Mouse (Mus musculus) forebrain, embryonic 10.5 days (tissue): ENCODE measurements around the gene Ccnk. TPM values are rescaled to one million over a fixed set of nuclear protein-coding genes. Genes with fewer than 3 reads are reported as not detected.

Source experiments
- DNase-seq: peaks from one replicate; pipeline ENCODE4 v3.0.0-alpha.2; 2017; ENCODE audit warnings: low spot score; ENCODE audit errors: extremely low spot score
- H3K27ac ChIP-seq: fragments of 300-500 bp; sonication (generic); 2 replicates; pipeline ENCODE4 v1.5.1; 2016; ENCODE audit warnings: mild to moderate bottlenecking
- H3K27me3 ChIP-seq: fragments of 300-500 bp; sonication (generic); 2 replicates; pipeline ENCODE4 v1.6.1; 2016; ENCODE audit warnings: mild to moderate bottlenecking; ENCODE audit not compliant: poor library complexity, severe bottlenecking
- H3K36me3 ChIP-seq: fragments of 300-500 bp; sonication (generic); replicated peaks from 2 replicates; pipeline ENCODE4 v1.6.1; 2016; ENCODE audit warnings: mild to moderate bottlenecking, moderate library complexity
- H3K4me1 ChIP-seq: fragments of 300-500 bp; sonication (generic); 2 replicates; pipeline ENCODE4 v1.6.1; 2016
- H3K4me3 ChIP-seq: fragments of 300-500 bp; sonication (generic); 2 replicates; pipeline ENCODE4 v1.5.1; 2016; ENCODE audit warnings: mild to moderate bottlenecking, moderate library complexity
- H3K9me3 ChIP-seq: fragments of 300-500 bp; sonication (generic); 2 replicates; pipeline ENCODE4 v1.6.1; 2016; ENCODE audit warnings: mild to moderate bottlenecking, moderate library complexity
- WGBS: fragments of 180-500 bp; shearing (Covaris S2); methylation state at CpG from one replicate; pipeline ENCODE4 v1.1.7; 2016; 5-methylcytosine and 5-hydroxymethylcytosine counted together
- polyA plus RNA-seq: library from polyadenylated mRNA; unstranded; fragments of >200 nt; fragmentation: Nextera tagmentation; extraction: Ambion mirVana; gene quantifications from 2 replicates; pipeline ENCODE4 v1.2.1, GENCODE M21; 2016

Ccnk gene
- polyA plus RNA-seq, 1 experiment from 2014 or later: 3.2 TPM

DNA sequence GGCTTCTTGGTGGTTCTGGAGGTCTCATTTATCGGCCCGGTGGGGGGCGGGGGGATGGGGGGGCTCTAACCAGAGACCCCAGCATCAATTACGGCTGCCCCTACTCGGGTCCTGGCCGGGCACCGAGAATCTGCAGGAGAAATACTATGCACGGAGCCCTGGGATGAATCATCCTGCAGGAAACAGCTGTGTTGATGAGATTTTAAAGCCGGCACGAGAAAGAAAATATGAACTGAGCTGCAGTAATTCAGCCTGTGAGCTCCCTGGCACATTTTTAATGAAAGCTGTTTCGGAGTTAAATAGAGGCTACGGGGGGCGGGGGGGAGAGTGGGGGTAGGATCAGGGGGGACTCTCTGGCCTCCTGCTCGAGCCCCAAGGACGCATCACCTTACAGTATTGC is 39.8 kb downstream of the Ccnk start:
- Histone ChIP-seq H3K27me3 (peaks cover 22% of the 10 kb centered on the region), H3K9me3 (no peaks in the 10 kb centered on the region), H3K4me1 (peaks cover 93% of the 10 kb centered on the region), H3K27ac (peak overlapping the region; percentile 56), H3K36me3 (peaks cover 9% of the 10 kb centered on the region; the same call in 1 of the 2 replicates), H3K4me3 (no peak overlapping the region)
- 73% methylated on average over 15 of the region's 15 CpGs for WGBS
- DNase-seq: no peak

DNA sequence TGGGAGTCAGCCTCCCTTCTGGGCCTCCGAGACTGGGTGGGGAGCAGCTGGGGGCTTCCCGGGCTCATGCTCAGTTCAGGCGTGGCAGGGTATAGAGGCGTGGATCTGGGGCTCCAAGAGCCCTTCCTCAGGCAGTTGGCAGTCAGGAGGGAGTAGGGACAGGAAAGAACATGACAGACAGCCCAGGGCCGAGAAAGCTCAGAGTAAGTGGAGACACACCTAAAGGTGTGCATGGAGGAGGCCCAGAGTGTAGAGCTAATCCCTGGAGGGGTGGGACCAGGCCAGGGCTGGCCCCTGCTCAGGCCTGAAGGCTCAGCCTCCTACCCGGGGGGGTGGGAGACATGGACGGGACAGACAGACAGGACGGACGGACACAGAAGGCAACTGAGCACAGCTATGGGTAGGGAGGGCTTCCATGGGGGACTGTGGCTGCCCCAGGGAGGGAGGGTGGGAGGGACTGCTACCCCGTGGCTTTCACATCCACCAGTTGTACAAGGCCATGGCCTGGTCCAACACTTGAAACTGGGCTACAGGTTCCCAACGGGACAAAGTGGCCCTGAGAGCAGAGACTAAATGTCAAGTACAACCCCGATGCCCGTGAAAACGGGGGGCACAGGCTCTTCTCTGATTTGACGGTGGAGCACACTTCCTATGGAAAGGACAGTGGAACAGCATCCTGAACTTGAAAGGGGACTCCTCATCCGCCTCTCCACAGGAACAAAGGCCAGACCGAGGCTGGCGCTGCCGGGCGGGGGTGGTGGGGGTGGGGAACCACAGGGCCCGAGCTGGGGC is 40.6 kb downstream of the Ccnk start:
- no peak overlapping the region for H3K4me3 ChIP-seq
- 79% methylated on average over 21 of the region's 21 CpGs for WGBS
- DNase-seq: no peak
- H3K9me3 ChIP-seq: no peaks in the 10 kb centered on the region
- H3K27ac ChIP-seq: peak overlapping the region; percentile 56
- H3K36me3 ChIP-seq: peaks cover 9% of the 10 kb centered on the region; the same call in 1 of the 2 replicates
- peaks cover 93% of the 10 kb centered on the region for H3K4me1 ChIP-seq
- peaks cover 13% of the 10 kb centered on the region; the same call in 1 of the 2 replicates for H3K27me3 ChIP-seq

DNA sequence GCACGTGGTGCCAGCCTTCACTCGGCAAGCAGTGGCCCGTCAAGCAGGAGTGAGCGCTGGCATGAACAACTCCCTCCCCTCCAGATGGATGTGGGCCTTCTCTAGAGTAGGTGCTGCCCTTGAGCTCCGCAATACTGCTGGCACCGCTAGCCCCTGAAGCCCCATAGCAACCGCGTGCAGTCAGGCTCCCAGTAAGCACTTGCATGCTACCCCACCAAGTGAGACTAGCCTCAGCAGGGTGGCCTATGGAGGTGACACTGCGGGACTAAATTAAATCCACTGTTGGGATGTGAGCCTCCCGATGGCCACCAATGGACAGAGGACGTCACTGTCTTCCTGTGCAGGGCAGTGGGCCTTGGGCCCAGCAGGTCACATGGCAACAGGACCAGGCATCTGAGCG is 41.2 kb downstream of the Ccnk start:
- Histone ChIP-seq H3K27ac (peak overlapping the region; percentile 56), H3K9me3 (no peaks in the 10 kb centered on the region), H3K27me3 (peaks cover 9% of the 10 kb centered on the region; the same call in 1 of the 2 replicates), H3K4me3 (no peak overlapping the region), H3K4me1 (peaks cover 95% of the 10 kb centered on the region), H3K36me3 (peaks cover 9% of the 10 kb centered on the region; the same call in 1 of the 2 replicates)
- WGBS: 71% methylated on average over 12 of the region's 12 CpGs
- no peak for DNase-seq

DNA sequence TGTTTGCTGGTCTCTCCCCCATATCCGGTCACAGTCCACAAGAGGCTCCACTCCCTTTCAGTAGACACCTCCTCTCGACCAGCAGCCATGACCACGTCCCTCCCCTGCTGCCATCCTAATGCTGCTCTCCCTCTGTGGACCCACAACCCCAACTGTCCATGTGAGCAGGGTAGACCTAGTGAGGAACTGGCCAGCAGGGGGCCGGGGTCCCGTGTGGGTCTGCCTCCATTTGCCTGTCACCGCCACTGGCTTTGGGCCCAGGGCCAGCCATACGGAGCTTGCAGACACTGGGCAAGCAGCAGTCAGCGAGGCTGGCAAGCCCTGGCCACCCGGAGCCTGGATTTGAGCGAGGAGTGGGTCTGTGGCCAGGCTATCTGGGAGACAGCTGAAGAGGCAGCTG is 41.8 kb downstream of the Ccnk start:
- DNase-seq: no peak
- H3K27me3 ChIP-seq: peaks cover 5% of the 10 kb centered on the region; the same call in 1 of the 2 replicates
- no peaks in the 10 kb centered on the region for H3K9me3 ChIP-seq
- H3K4me3 ChIP-seq: no peak overlapping the region
- peak overlapping the region; percentile 56 for H3K27ac ChIP-seq
- H3K36me3 ChIP-seq: peaks cover 9% of the 10 kb centered on the region; the same call in 1 of the 2 replicates
- H3K4me1 ChIP-seq: peaks cover 98% of the 10 kb centered on the region
- WGBS: 76% methylated on average over 10 of the region's 10 CpGs

DNA sequence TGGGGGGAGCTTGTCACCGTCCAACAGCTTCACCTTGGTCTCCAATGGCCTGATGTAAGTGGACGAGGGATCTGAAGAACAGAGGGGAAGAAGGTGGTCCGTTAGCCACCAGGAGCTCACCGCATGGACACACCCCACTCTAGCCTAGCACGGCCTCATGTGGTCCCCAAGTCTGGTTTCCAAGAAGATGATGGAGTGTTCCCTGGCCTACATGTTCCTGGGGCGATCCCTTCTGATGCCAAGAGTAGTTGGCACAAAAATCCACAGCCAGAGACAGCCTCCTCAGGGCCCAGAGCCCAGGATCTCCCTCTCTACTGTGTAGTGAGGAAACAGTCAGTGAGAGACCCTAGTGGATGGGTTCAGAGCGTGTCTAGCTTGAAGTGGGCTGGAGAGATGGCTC is 42.3 kb downstream of the Ccnk start:
- Histone ChIP-seq H3K4me1 (peaks cover 98% of the 10 kb centered on the region), H3K9me3 (no peaks in the 10 kb centered on the region), H3K27ac (no peak overlapping the region), H3K4me3 (no peak overlapping the region), H3K36me3 (peaks cover 9% of the 10 kb centered on the region; the same call in 1 of the 2 replicates), H3K27me3 (peaks cover under 1% of the 10 kb centered on the region; the same call in 1 of the 2 replicates)
- DNase-seq: no peak
- WGBS: 91% methylated on average over 7 of the region's 7 CpGs

DNA sequence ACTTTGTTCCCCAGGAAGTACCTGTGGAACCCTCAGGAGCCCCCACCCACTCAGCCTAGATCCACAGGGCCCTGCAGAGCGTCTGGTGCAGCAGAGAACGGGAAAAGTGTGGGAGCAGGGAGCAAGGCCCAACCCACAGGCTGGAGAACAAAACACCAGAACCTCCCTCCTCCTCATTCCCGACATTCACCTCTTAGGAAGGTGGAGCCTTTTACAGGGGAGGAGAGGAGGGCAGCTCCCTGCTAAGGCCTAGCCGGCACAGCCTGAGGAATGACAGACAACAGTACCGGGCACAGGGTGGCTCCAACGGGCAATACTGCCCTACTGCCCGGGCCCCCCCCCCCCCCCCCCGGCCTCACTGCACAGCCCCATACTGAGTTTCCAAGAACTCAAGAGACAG is 44.0 kb downstream of the Ccnk start:
- H3K9me3 ChIP-seq: no peaks in the 10 kb centered on the region
- 39% methylated on average over 8 of the region's 8 CpGs for WGBS
- peaks cover 95% of the 10 kb centered on the region for H3K4me1 ChIP-seq
- peaks cover 9% of the 10 kb centered on the region; the same call in 1 of the 2 replicates for H3K36me3 ChIP-seq
- H3K27ac ChIP-seq: 0 out of 2 replicates have a peak overlapping the region, but pooled peaks have one; percentile 41
- H3K4me3 ChIP-seq: no peak overlapping the region
- DNase-seq: no peak
- no peaks in the 10 kb centered on the region; the same call in 1 of the 2 replicates for H3K27me3 ChIP-seq

DNA sequence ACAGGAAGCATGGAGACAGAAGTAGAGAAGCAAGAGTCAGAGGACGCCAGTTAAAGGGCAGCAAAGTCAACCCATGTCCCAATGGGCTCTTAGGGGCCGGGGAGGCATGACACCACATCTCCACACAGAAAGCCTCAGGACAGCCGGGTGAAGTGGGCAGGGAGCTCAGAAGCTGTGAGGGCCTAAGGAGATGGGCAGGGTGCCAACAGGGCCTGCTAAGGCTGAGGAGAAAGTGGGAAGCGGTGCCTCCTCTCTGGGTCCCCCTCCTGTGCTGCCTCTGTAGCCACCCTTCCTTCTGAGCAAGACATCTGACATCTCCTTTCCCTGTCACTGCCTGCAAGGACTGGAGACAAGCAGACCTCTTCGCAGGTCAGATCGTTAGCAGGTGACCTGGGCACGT is 46.4 kb downstream of the Ccnk start:
- Histone ChIP-seq H3K4me1 (peaks cover 85% of the 10 kb centered on the region), H3K27ac (no peak overlapping the region), H3K4me3 (no peak overlapping the region), H3K36me3 (peaks cover 3% of the 10 kb centered on the region; the same call in 1 of the 2 replicates), H3K9me3 (no peaks in the 10 kb centered on the region), H3K27me3 (no peaks in the 10 kb centered on the region)
- DNase-seq: no peak
- 84% methylated on average over 7 of the region's 7 CpGs for WGBS

DNA sequence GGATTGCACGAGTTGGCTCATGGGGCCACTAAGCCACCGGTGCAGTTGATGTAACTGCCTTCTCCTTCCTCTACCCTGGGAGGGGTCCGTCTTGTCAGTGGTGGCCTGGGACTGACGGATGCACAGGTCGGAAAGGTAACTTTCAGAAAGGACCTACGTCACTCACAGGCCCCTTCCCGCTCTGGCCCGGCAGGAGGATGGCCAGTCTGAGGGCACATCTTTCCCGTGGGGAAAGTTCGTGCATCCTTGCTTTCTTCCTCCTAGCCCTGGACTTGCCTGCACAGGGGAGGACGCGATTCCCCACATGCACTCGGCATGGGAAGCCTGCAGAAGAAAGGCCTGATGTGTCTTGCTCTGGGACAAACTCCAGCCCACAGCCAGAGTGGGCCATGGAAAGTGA is 46.8 kb downstream of the Ccnk start:
- H3K27me3 ChIP-seq: no peaks in the 10 kb centered on the region
- H3K27ac ChIP-seq: peak overlapping the region; percentile 32; the same call in 1 of the 2 replicates
- DNase-seq: no peak
- peaks cover 2% of the 10 kb centered on the region; the same call in 1 of the 2 replicates for H3K36me3 ChIP-seq
- 85% methylated on average over 13 of the region's 13 CpGs for WGBS
- peaks cover 85% of the 10 kb centered on the region for H3K4me1 ChIP-seq
- H3K4me3 ChIP-seq: no peak overlapping the region
- no peaks in the 10 kb centered on the region for H3K9me3 ChIP-seq

DNA sequence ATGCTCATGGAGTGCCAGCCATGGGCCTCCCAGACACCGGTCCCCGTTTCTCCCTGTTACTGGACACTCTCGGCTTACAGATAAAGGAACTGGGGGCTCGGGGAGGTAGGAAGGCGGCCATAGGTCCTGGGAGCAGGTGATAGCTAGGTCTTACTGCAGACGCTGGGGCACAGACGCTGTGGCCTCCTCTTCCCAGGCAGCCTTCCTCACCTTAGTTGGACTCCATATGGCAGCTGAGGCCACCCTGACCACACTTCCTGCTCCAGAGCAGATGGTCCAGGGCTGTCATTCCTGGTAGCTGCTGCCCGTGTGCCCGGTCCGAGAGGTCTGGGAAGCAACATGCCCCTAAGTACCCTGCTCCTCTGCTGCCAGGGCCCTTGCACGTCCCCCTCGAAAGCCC is 47.6 kb downstream of the Ccnk start:
- WGBS: 89% methylated on average over 12 of the region's 12 CpGs
- Histone ChIP-seq H3K4me1 (peaks cover 85% of the 10 kb centered on the region), H3K9me3 (no peaks in the 10 kb centered on the region), H3K36me3 (no peaks in the 10 kb centered on the region), H3K27me3 (no peaks in the 10 kb centered on the region), H3K27ac (peak overlapping the region; percentile 32), H3K4me3 (no peak overlapping the region)
- no peak for DNase-seq

DNA sequence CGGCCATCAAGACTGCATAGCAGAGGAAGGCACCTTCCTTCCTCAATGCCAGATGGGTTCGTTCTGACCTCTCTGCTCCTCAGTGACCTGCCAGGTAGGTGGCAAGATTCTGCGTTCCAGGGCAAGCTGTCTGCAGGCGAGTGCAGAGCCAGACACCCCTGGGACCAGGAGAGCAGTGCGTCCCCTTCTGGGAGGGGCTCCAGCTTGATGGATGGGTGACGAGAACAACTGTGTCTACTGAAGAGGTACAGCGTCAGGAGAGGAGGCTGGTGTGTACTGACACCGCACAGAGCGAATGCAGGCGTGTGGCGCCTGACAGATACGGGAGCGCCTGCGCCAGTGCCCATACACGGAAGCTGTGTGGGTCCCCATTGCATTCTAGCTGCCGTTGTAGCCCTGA is 48.1 kb downstream of the Ccnk start:
- no peaks in the 10 kb centered on the region for H3K36me3 ChIP-seq
- peak overlapping the region; percentile 32 for H3K27ac ChIP-seq
- no peak for DNase-seq
- 92% methylated on average over 16 of the region's 16 CpGs for WGBS
- no peaks in the 10 kb centered on the region for H3K9me3 ChIP-seq
- no peaks in the 10 kb centered on the region for H3K27me3 ChIP-seq
- peaks cover 88% of the 10 kb centered on the region for H3K4me1 ChIP-seq
- H3K4me3 ChIP-seq: no peak overlapping the region

DNA sequence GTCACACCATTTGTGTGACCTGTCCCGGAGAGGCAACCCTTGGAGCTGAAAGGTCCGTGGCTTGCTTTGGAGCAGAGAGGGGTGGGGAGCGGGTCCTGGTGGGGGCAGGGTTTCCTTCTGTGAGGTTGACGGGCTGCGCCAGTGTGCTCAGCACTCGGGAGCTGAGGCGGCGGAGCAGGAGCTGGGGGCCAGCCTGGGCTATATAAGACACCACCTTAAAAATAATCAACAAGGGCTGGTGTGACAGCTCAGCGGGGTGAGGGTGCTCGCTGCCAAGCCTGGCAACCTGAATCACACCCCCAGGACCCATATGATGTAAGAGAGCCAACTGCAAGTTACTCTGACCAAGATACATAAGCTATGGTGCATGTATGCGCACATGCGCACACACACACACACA is 50.7 kb downstream of the Ccnk start:
- Histone ChIP-seq H3K27me3 (no peaks in the 10 kb centered on the region), H3K4me3 (no peak overlapping the region), H3K27ac (0 out of 2 replicates have a peak overlapping the region, but pooled peaks have one; percentile 58), H3K36me3 (peaks cover 4% of the 10 kb centered on the region; the same call in 1 of the 2 replicates), H3K4me1 (peaks cover 88% of the 10 kb centered on the region), H3K9me3 (peaks cover 6% of the 10 kb centered on the region; the same call in 1 of the 2 replicates)
- no peak for DNase-seq
- 81% methylated on average over 12 of the region's 12 CpGs for WGBS

DNA sequence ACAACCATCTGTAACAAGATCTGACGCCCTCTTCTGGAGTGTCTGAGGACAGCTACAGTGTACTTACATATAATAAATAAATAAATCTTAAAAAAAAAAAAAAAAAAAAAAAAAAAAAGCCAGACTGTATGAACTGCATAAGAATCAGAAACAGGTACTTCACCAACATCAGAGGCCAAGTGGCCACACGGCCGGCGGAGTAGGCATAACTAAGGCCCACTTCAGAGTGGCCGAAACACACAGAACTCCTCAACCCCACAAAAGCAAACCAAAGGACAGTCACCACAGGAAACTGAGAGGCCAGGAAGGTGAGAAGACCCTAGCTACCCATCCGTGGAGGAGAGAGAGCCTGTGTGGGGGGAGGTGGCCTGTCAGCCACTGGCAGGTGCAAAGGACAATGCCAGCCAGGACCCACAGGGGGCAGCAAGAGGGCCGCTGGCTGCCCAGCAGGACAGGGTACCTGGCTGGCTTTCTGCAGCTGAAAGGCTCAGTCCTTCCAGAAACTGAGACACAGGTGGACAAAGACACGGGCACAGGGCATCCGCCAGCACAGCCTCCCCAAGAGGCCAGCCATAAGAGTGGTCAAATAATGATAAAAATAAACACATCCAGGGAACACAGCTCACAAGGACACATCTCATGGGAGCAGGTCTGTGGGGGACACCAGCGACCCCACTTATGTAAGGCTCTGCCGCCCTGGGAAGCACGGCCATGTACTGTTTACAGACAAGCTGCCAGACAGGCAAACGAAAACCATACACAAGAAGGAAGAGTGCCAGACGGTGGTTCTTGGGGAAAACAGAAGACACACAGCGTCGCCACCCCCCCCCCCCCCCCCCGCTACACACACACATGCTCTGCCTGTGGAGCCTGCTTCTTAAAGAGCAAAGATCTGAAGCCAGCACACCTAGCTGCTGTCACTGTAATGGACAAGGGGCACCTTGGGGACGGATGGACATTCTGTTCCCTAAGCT is 51.7 kb downstream of the Ccnk start:
- 71% methylated on average over 18 of the region's 18 CpGs for WGBS
- Histone ChIP-seq H3K27ac (peak overlapping the region; percentile 69), H3K4me1 (peaks cover 88% of the 10 kb centered on the region)

More for the DNA sequence above, 51.7 kb downstream of the Ccnk start:
- Histone ChIP-seq H3K9me3 (peaks cover 6% of the 10 kb centered on the region; the same call in 1 of the 2 replicates), H3K4me3 (no peak overlapping the region), H3K27me3 (no peaks in the 10 kb centered on the region), H3K36me3 (peaks cover 4% of the 10 kb centered on the region; the same call in 1 of the 2 replicates)
- no peak for DNase-seq
